Mouse (Mus musculus) lung, postnatal 0 days (tissue): ENCODE measurements around the gene Prkag2. TPM values are rescaled to one million over a fixed set of nuclear protein-coding genes. Genes with fewer than 3 reads are reported as not detected.

Experiments used
- ATAC-seq: fragments of 200-750 bp; cut with Nextera tagmentation; 2 replicates; pipeline ENCODE4 v1.8.0; 2017; ENCODE audit warnings: moderate library complexity
- DNase-seq: peaks from one replicate; pipeline ENCODE4 v3.0.0-alpha.2; 2016; ENCODE audit warnings: low spot score
- H3K27ac ChIP-seq: fragments of 300-500 bp; sonication (generic); 2 replicates; pipeline ENCODE4 v1.5.1; 2014; ENCODE audit warnings: antibody characterized with exemption, mild to moderate bottlenecking, low read length, mixed read lengths
- H3K27me3 ChIP-seq: fragments of 300-500 bp; sonication (generic); replicated peaks from 2 replicates; pipeline ENCODE4 v1.6.1; 2014; ENCODE audit warnings: low read length, mixed read lengths; ENCODE audit not compliant: insufficient read depth
- H3K36me3 ChIP-seq: fragments of 300-500 bp; sonication (generic); 2 replicates; pipeline ENCODE4 v1.6.1; 2014; ENCODE audit warnings: low read length, mixed read lengths; ENCODE audit not compliant: insufficient read depth
- H3K4me1 ChIP-seq: fragments of 300-500 bp; sonication (generic); 2 replicates; pipeline ENCODE4 v1.6.1; 2014; ENCODE audit warnings: antibody characterized with exemption, low read depth, low read length, mixed read lengths; ENCODE audit not compliant: insufficient read depth
- H3K4me2 ChIP-seq: fragments of 300-500 bp; sonication (generic); replicated peaks from 2 replicates; pipeline ENCODE4 v1.6.1; 2014; ENCODE audit warnings: low read depth, mild to moderate bottlenecking, low read length, moderate library complexity, mixed read lengths
- H3K4me3 ChIP-seq: fragments of 300-500 bp; sonication (generic); 2 replicates; pipeline ENCODE4 v1.5.1; 2014; ENCODE audit warnings: low read depth, low read length
- H3K9ac ChIP-seq: fragments of 300-500 bp; sonication (generic); replicated peaks from 2 replicates; pipeline ENCODE4 v1.6.1; 2014; ENCODE audit warnings: low read depth, mild to moderate bottlenecking
- H3K9me3 ChIP-seq: fragments of 300-500 bp; sonication (generic); 2 replicates; pipeline ENCODE4 v1.6.1; 2016; ENCODE audit warnings: low read length, mixed read lengths
- CTCF ChIP-seq: IDR thresholded peaks from 2 replicates; pipeline ENCODE4 v1.5.1; 2016; ENCODE audit warnings: antibody characterized with exemption, mild to moderate bottlenecking
- EP300 ChIP-seq: IDR thresholded peaks from 2 replicates; pipeline ENCODE4 v1.6.1; 2016; ENCODE audit warnings: antibody characterized with exemption, mild to moderate bottlenecking, control low read depth
- WGBS: fragments of 180-500 bp; shearing (Covaris S2); extraction: QIAGEN DNeasy Blood & Tissue Kit; methylation state at CpG from one replicate; pipeline ENCODE4 v1.1.7; 2014; 5-methylcytosine and 5-hydroxymethylcytosine counted together
- polyA plus RNA-seq: library from polyadenylated mRNA; unstranded; fragments of >200 nt; fragmentation: Nextera tagmentation; extraction: Ambion mirVana; gene quantifications from 2 replicates; pipeline ENCODE4 v1.2.1, GENCODE M21; 2015

Prkag2 gene
- polyA plus RNA-seq, 1 experiment from 2014 or later = 16.2 TPM

DNA sequence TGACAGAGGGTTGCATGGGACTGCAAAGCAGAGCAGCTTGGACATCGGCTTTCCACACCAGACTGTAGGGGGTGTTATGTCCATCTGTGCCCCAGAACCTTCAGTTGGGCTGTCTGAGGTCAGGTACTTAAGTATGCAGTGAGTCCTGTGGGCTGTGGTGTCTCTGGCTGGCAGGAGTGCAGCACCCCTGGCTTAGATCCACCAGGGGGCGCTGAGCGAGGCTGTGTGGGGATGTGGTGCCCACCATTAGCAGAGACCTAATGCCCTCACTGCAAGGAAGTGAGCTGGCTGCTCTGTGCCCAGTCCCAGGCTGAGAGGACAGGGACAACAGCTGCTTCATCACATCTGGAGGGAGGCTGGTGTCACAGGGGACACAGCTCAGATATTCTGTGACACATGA, 116.9 kb downstream of the Prkag2 start:
- Histone ChIP-seq H3K4me2 (no peak overlapping the region), H3K4me3 (no peak overlapping the region), H3K36me3 (no peaks in the 10 kb centered on the region), H3K4me1 (peaks cover 8% of the 10 kb centered on the region; the same call in 1 of the 2 replicates), H3K27ac (no peak overlapping the region), H3K27me3 (no peaks in the 10 kb centered on the region), H3K9me3 (no peaks in the 10 kb centered on the region), H3K9ac (no peak overlapping the region)
- 12% methylated on average over 3 of the region's 3 CpGs for WGBS
- TF ChIP-seq CTCF = peak; percentile 84
- no peak for TF ChIP-seq EP300
- DNase-seq (peak; percentile 47), ATAC-seq (peak; percentile 59)

- H3K9ac ChIP-seq = no peak overlapping the region
- TF ChIP-seq CTCF (no peak), EP300 (no peak)
- H3K27me3 ChIP-seq = no peaks in the 10 kb centered on the region
- 47% methylated on average over 3 of the region's 3 CpGs for WGBS
- no peak for DNase-seq
- H3K4me2 ChIP-seq = no peak overlapping the region
- no peak overlapping the region for H3K4me3 ChIP-seq
- H3K9me3 ChIP-seq = no peaks in the 10 kb centered on the region
- H3K27ac ChIP-seq = no peak overlapping the region
- no peaks in the 10 kb centered on the region for H3K36me3 ChIP-seq
- no peak for ATAC-seq
- peaks cover 8% of the 10 kb centered on the region; the same call in 1 of the 2 replicates for H3K4me1 ChIP-seq
Measured at GRCm38 (mm10) chr5:24982258-24982657, 118.2 kb downstream of the Prkag2 start.

DNA sequence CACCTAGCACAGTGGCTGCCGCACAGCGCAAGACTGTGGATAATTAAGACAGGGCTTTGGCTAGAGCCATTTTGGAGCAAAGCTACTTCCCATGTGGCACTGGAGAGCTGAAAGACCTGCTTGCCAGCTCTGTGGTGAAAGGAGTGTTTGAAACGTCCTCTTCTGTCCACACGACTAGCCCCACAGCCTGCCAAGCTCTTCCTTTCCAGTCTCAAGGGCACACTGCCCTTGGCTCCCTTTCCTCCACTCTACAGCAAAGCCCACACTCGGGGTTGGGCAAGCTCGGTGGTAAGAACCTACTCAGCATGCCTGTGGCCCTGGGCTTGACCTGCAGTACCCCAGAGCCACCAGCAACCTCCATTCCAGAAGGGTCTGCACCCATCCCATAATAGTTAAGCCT, 118.7 kb downstream of the Prkag2 start:
- peaks cover 8% of the 10 kb centered on the region; the same call in 1 of the 2 replicates for H3K4me1 ChIP-seq
- ATAC-seq (peak; percentile 69), DNase-seq (peak; percentile 66)
- no peaks in the 10 kb centered on the region for H3K9me3 ChIP-seq
- H3K4me2 ChIP-seq = no peak overlapping the region
- H3K27me3 ChIP-seq = no peaks in the 10 kb centered on the region
- no peak overlapping the region for H3K9ac ChIP-seq
- WGBS = 48% methylated on average over 6 of the region's 6 CpGs
- H3K36me3 ChIP-seq = no peaks in the 10 kb centered on the region
- no peak overlapping the region for H3K4me3 ChIP-seq
- TF ChIP-seq CTCF = peak; percentile 21
- no peak for TF ChIP-seq EP300
- H3K27ac ChIP-seq = no peak overlapping the region

GRCm38 (mm10) chr5:24979968-24980345, 120.5 kb downstream of the Prkag2 start:
- Histone ChIP-seq H3K4me2 (no peak overlapping the region), H3K36me3 (no peaks in the 10 kb centered on the region), H3K27me3 (no peaks in the 10 kb centered on the region), H3K27ac (no peak overlapping the region), H3K4me1 (peaks cover 7% of the 10 kb centered on the region; the same call in 1 of the 2 replicates), H3K9ac (no peak overlapping the region), H3K4me3 (no peak overlapping the region), H3K9me3 (no peaks in the 10 kb centered on the region)
- no peak for DNase-seq
- no peak for ATAC-seq
- 40% methylated on average over 10 of the region's 10 CpGs for WGBS
- TF ChIP-seq EP300 (no peak), CTCF (no peak)

DNA sequence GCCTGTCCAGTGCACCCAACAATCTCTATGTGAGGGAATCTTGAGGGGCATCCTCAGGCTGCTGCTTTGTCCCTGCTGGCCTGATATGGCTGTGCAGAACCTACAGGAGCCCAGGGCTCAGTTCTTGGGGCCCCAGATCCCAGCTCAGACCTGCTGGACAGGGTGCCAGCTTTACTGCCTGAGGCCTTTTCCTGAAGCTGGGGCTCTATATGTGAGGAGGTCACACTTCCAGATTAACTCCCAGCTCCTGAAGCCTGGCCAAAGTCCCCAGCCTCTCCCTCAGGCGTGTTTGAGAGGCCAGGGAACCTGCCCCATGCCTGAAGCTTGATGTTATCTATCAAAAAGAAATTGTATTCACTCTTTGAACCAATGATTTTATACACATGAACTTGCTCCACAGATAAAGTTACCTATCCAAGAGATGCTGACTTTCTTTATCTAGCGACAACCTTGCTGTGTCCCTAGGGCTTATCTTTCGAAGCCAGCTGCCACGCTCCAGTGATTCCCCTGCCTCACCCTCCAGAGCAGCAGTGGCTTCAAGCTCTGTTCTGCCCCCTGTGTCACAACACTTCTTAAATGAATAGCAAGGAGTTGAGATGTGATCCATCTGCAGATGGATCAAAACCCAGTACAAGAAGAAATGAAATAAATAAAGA, 121.0 kb downstream of the Prkag2 start:
- Histone ChIP-seq H3K27ac (no peak overlapping the region), H3K4me2 (no peak overlapping the region), H3K4me3 (no peak overlapping the region), H3K27me3 (no peaks in the 10 kb centered on the region), H3K9ac (no peak overlapping the region), H3K9me3 (no peaks in the 10 kb centered on the region), H3K36me3 (no peaks in the 10 kb centered on the region), H3K4me1 (peaks cover 4% of the 10 kb centered on the region; the same call in 1 of the 2 replicates)
- TF ChIP-seq CTCF (no peak), EP300 (no peak)
- ATAC-seq (no peak), DNase-seq (no peak)
- 62% methylated on average over 4 of the region's 4 CpGs for WGBS

DNA sequence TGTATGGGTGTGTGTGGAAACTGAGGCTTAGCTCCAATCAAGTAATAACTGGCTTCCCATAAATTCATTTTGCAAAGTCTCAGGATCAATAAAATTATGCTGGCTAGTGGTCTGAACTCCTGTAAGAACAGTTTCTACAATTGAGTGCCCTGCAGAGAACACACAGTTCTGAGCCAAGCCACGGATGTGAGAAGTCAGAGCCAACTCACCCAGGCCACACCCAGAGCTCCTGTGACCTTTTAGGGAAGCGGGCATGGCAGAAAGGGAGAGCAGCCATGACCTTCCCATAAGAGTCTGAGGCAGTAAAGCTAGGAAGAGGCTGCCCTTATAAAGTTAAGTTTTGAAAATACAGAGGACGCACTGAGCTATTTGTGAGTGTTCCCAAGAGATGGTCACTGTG, 123.5 kb downstream of the Prkag2 start:
- H3K36me3 ChIP-seq = no peaks in the 10 kb centered on the region
- 58% methylated on average over 3 of the region's 3 CpGs for WGBS
- H3K27ac ChIP-seq = no peak overlapping the region
- H3K4me2 ChIP-seq = no peak overlapping the region
- no peaks in the 10 kb centered on the region for H3K27me3 ChIP-seq
- no peak for ATAC-seq
- no peak for DNase-seq
- H3K9me3 ChIP-seq = no peaks in the 10 kb centered on the region
- TF ChIP-seq CTCF (no peak), EP300 (no peak)
- H3K4me1 ChIP-seq = no peaks in the 10 kb centered on the region
- H3K4me3 ChIP-seq = no peak overlapping the region
- no peak overlapping the region for H3K9ac ChIP-seq
